Mouse (Mus musculus) embryonic facial prominence, embryonic 13.5 days (tissue): ENCODE data around the gene Clcnka. TPM values are rescaled to one million over a fixed set of nuclear protein-coding genes. Genes with fewer than 3 reads are reported as not detected.

Experiments used
- ATAC-seq: fragments of 200-750 bp; cut with Nextera tagmentation; 2 replicates; pipeline ENCODE4 v1.8.0; 2017; ENCODE audit warnings: low read depth; ENCODE audit not compliant: insufficient number of reproducible peaks, insufficient read depth, low FRiP score, low TSS enrichment
- H3K27ac ChIP-seq: fragments of 300-500 bp; sonication (generic); 2 replicates; pipeline ENCODE4 v1.5.1; 2015; ENCODE audit warnings: moderate library complexity, mild to moderate bottlenecking, inconsistent platforms
- H3K27me3 ChIP-seq: fragments of 300-500 bp; sonication (generic); 2 replicates; pipeline ENCODE4 v1.6.1; 2015; ENCODE audit warnings: mild to moderate bottlenecking, inconsistent platforms
- H3K36me3 ChIP-seq: fragments of 300-500 bp; sonication (generic); 2 replicates; pipeline ENCODE4 v1.6.1; 2015; ENCODE audit warnings: mild to moderate bottlenecking, inconsistent platforms
- H3K4me1 ChIP-seq: fragments of 300-500 bp; sonication (generic); 2 replicates; pipeline ENCODE4 v1.6.1; 2015; ENCODE audit warnings: inconsistent platforms
- H3K4me2 ChIP-seq: fragments of 300-500 bp; sonication (generic); 2 replicates; pipeline ENCODE4 v1.6.1; 2015; ENCODE audit warnings: moderate library complexity, mild to moderate bottlenecking, inconsistent platforms
- H3K4me3 ChIP-seq: fragments of 300-500 bp; sonication (generic); 2 replicates; pipeline ENCODE4 v1.5.1; 2015; ENCODE audit warnings: mild to moderate bottlenecking, inconsistent platforms
- H3K9ac ChIP-seq: fragments of 300-500 bp; sonication (generic); 2 replicates; pipeline ENCODE4 v1.6.1; 2015; ENCODE audit warnings: mild to moderate bottlenecking, inconsistent platforms
- H3K9me3 ChIP-seq: fragments of 300-500 bp; sonication (generic); 2 replicates; pipeline ENCODE4 v1.6.1; 2016; ENCODE audit warnings: inconsistent platforms
- WGBS: fragments of 180-500 bp; shearing (Covaris S2); methylation state at CpG from one replicate; pipeline ENCODE4 v1.1.7; 2015; ENCODE audit warnings: mixed read lengths; 5-methylcytosine and 5-hydroxymethylcytosine counted together
- polyA plus RNA-seq: library from polyadenylated mRNA; unstranded; fragments of >200 nt; fragmentation: Nextera tagmentation; extraction: Ambion mirVana; gene quantifications from 2 replicates; pipeline ENCODE4 v1.2.1, GENCODE M21; 2015

The Clcnka gene
- polyA plus RNA-seq, result 0.18 and 0.39 TPM in 2 replicates

DNA sequence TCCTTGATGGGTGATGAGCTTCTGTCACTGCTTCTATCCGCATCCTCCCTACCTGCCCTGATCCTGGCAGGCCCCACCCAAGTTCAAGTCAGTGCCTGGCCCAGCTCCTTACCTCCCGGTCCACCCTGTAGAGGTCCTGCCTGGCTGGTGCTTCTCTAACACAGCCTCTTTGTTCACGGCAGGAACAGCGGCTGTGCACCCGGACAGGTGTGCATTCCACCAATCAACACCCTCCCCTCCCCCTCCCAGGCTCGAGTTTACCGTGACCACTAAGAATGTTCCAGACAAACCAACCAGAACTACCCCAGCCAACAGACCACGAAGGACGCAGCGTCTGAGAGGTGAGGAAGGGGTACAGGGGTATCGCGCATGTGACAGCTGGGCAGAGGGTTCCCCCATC is at the start of gene Clcnka:
Gene Clcnka, minus strand, starts transcription at position 180 of the 400 bp plus-strand sequence.
- Histone ChIP-seq H3K9ac (no peak within 1 kb of the TSS), H3K4me3 (no peak within 1 kb of the TSS), H3K27ac (no peak within 1 kb of the TSS), H3K36me3 (no peaks in the 10 kb centered on the region), H3K9me3 (no peaks in the 10 kb centered on the region), H3K4me1 (peaks cover 11% of the 10 kb centered on the region), H3K27me3 (peaks cover 17% of the 10 kb centered on the region), H3K4me2 (no peak within 1 kb of the TSS)
- WGBS, result 44% methylated on average over 12 of the region's 12 CpGs
- ATAC-seq, result no peak

- peaks cover 44% of the 10 kb centered on the region for H3K36me3 ChIP-seq
- ATAC-seq, result no peak
- peak overlapping the region; percentile 95 for H3K9ac ChIP-seq
- no peak overlapping the region for H3K27ac ChIP-seq
- H3K9me3 ChIP-seq, result no peaks in the 10 kb centered on the region
- WGBS, result 67% methylated on average over 7 of the region's 7 CpGs
- peaks cover 18% of the 10 kb centered on the region for H3K4me1 ChIP-seq
- no peak overlapping the region for H3K4me3 ChIP-seq
- H3K4me2 ChIP-seq, result no peak overlapping the region; the same call in 1 of the 2 replicates
- H3K27me3 ChIP-seq, result no peaks in the 10 kb centered on the region
These were observed 47.7 kb upstream of the Clcnka start for GRCm38 (mm10) chr4:141446211-141446610.

GRCm38 (mm10) chr4:141445328-141445720 is 46.8 kb upstream of the Clcnka start:
- Histone ChIP-seq H3K27me3 (no peaks in the 10 kb centered on the region), H3K4me3 (peak overlapping the region; percentile 98), H3K4me2 (peak overlapping the region; percentile 90), H3K9me3 (no peaks in the 10 kb centered on the region), H3K27ac (no peak overlapping the region), H3K36me3 (peaks cover 39% of the 10 kb centered on the region), H3K9ac (peak overlapping the region; percentile 95), H3K4me1 (peaks cover 18% of the 10 kb centered on the region)
- ATAC-seq, result no peak
- WGBS, result 11% methylated on average over 14 of the region's 14 CpGs

GRCm38 (mm10) chr4:141444451-141445327 is 46.2 kb upstream of the Clcnka start, which contains the start of gene Zbtb17:
Zbtb17 (plus strand) TSS chr4:141444654.
- Histone ChIP-seq H3K36me3 (peaks cover 33% of the 10 kb centered on the region), H3K9ac (peak within 1 kb of the TSS; percentile 95), H3K27me3 (no peaks in the 10 kb centered on the region), H3K27ac (peak within 1 kb of the TSS; percentile 83), H3K9me3 (no peaks in the 10 kb centered on the region), H3K4me2 (peak within 1 kb of the TSS; percentile 90), H3K4me1 (peaks cover 18% of the 10 kb centered on the region), H3K4me3 (peak within 1 kb of the TSS; percentile 98)
- ATAC-seq, result peak; percentile 76; the same call in 1 of the 2 replicates
- WGBS, result under 1% methylated on average over 90 of the region's 102 CpGs

- H3K36me3 ChIP-seq, result peaks cover 25% of the 10 kb centered on the region
- WGBS, result 47% methylated on average over 11 of the region's 11 CpGs
- peak overlapping the region; percentile 98 for H3K4me3 ChIP-seq
- no peaks in the 10 kb centered on the region for H3K27me3 ChIP-seq
- ATAC-seq, result no peak
- no peak overlapping the region for H3K27ac ChIP-seq
- H3K9ac ChIP-seq, result peak overlapping the region; percentile 95
- peak overlapping the region; percentile 90 for H3K4me2 ChIP-seq
- H3K4me1 ChIP-seq, result peaks cover 18% of the 10 kb centered on the region
- H3K9me3 ChIP-seq, result no peaks in the 10 kb centered on the region
These were observed 45.3 kb upstream of the Clcnka start for GRCm38 (mm10) chr4:141443641-141444429.

DNA sequence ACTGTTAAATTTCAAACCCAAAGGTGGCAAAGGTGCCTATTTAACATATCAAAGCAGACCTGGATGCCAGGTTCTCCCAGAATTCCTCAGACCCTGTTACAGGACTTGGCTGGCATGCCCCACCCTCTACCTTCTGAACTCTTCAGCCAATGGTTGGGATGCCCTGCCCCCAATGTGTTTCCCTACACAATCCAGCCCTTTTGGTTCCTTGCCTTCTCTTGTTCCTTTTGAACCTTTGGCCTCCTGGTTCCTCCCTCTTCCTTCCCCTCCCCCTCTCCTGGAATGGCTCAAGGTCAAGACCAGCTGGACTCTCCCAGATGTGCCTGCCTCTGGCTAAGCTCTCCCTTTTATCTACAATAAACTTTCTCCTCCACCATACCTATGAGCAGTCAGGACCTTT is 42.4 kb upstream of the Clcnka start:
- no peak for ATAC-seq
- H3K9me3 ChIP-seq, result no peaks in the 10 kb centered on the region
- no peak overlapping the region for H3K9ac ChIP-seq
- H3K27me3 ChIP-seq, result no peaks in the 10 kb centered on the region
- H3K27ac ChIP-seq, result no peak overlapping the region
- peaks cover 13% of the 10 kb centered on the region for H3K4me1 ChIP-seq
- no peak overlapping the region for H3K4me3 ChIP-seq
- H3K36me3 ChIP-seq, result no peaks in the 10 kb centered on the region
- H3K4me2 ChIP-seq, result no peak overlapping the region

DNA sequence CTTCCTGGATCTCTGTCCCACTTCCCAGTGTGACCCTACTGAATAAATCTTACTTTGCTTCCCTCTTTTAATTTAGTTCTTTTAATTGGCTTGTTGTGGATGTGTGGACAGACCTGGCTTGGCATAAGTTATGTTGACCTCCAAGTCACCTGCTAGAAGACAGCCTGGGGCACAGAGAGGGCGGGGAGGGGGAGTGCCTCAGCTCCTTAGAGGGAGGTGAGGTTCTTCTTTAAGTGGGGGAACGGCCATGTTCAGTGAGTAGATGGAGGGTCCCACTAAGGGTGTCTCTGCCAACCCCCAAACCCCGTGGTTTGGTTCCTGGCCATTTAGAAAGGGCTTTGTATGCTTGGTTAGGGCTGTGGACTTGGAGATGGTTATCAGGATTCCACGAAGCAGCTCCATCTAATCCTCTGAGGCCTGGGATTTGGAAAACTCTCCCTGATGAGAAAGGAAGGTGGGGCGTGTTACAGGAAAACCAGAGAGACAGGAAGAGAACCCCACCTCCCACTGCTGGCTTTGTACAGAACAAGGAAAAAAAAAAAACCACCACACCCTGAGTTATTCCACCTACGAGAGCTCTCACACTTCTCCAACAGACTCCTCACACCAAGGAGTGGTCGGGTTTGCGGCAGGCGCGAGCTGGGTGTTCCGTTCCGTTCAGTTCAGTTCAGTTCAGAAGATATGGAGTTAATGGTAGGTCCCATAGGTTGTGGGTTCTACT is 40.7 kb upstream of the Clcnka start:
- H3K36me3 ChIP-seq, result no peaks in the 10 kb centered on the region
- peaks cover 5% of the 10 kb centered on the region for H3K4me1 ChIP-seq
- H3K4me2 ChIP-seq, result no peak overlapping the region
- no peak overlapping the region for H3K27ac ChIP-seq
- H3K9me3 ChIP-seq, result no peaks in the 10 kb centered on the region
- 79% methylated on average over 12 of the region's 12 CpGs for WGBS
- H3K9ac ChIP-seq, result no peak overlapping the region
- H3K27me3 ChIP-seq, result no peaks in the 10 kb centered on the region
- ATAC-seq, result no peak
- H3K4me3 ChIP-seq, result no peak overlapping the region

DNA sequence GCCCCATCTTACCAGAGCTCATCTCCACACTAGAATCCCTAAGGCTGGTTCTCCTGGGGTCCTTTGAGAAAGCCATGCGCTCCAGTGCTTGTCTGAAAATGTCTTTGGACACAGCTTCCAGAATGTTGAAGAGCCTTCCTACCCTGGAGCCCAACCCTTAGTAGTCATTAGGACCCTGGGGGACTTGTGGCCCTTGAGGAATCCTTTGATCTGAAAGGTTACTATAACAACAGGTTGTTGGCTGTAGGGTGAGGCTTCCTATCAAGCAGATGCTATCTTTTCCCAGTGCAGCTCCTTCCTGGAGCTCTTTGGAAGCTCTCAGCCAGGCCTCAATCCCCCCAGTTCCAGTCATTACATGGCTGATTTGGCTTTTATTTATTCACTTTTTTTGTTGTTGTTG is 37.5 kb upstream of the Clcnka start, which contains the start of gene Srarp:
Gene Srarp, minus strand, starts transcription at position 132 of the 400 bp plus-strand sequence.
- 97% methylated on average over 1 of the region's 1 CpGs for WGBS
- Histone ChIP-seq H3K27me3 (no peaks in the 10 kb centered on the region), H3K4me3 (no peak within 1 kb of the TSS), H3K9me3 (no peaks in the 10 kb centered on the region), H3K36me3 (no peaks in the 10 kb centered on the region), H3K4me2 (no peak within 1 kb of the TSS), H3K27ac (no peak within 1 kb of the TSS), H3K4me1 (no peaks in the 10 kb centered on the region), H3K9ac (no peak within 1 kb of the TSS)
- ATAC-seq, result no peak

- Histone ChIP-seq H3K36me3 (no peaks in the 10 kb centered on the region), H3K27me3 (no peaks in the 10 kb centered on the region), H3K27ac (no peak overlapping the region), H3K4me3 (no peak overlapping the region), H3K9ac (no peak overlapping the region), H3K9me3 (no peaks in the 10 kb centered on the region), H3K4me1 (no peaks in the 10 kb centered on the region), H3K4me2 (no peak overlapping the region)
- ATAC-seq, result no peak
- 85% methylated on average over 18 of the region's 18 CpGs for WGBS
These were observed 34.7 kb upstream of the Clcnka start for GRCm38 (mm10) chr4:141433191-141433590.

- H3K4me1 ChIP-seq, result no peaks in the 10 kb centered on the region
- H3K9me3 ChIP-seq, result no peaks in the 10 kb centered on the region
- H3K36me3 ChIP-seq, result no peaks in the 10 kb centered on the region
- no peak overlapping the region for H3K4me2 ChIP-seq
- H3K4me3 ChIP-seq, result no peak overlapping the region
- ATAC-seq, result no peak
- H3K27ac ChIP-seq, result no peak overlapping the region
- H3K9ac ChIP-seq, result no peak overlapping the region
- H3K27me3 ChIP-seq, result no peaks in the 10 kb centered on the region
- WGBS, result 65% methylated on average over 14 of the region's 14 CpGs
These were observed 34.1 kb upstream of the Clcnka start for GRCm38 (mm10) chr4:141432666-141433065.

- H3K4me1 ChIP-seq, result peaks cover 8% of the 10 kb centered on the region
- no peak overlapping the region for H3K27ac ChIP-seq
- H3K4me3 ChIP-seq, result no peak overlapping the region
- ATAC-seq, result no peak
- no peak overlapping the region for H3K4me2 ChIP-seq
- no peaks in the 10 kb centered on the region for H3K27me3 ChIP-seq
- no peaks in the 10 kb centered on the region for H3K36me3 ChIP-seq
- WGBS, result 48% methylated on average over 9 of the region's 9 CpGs
- no peaks in the 10 kb centered on the region for H3K9me3 ChIP-seq
- no peak overlapping the region for H3K9ac ChIP-seq
These were observed 32.5 kb upstream of the Clcnka start for GRCm38 (mm10) chr4:141430997-141431396.
